Mouse (Mus musculus): ENCODE results near the gene Kcnk12.

Gene Kcnk12

DNA sequence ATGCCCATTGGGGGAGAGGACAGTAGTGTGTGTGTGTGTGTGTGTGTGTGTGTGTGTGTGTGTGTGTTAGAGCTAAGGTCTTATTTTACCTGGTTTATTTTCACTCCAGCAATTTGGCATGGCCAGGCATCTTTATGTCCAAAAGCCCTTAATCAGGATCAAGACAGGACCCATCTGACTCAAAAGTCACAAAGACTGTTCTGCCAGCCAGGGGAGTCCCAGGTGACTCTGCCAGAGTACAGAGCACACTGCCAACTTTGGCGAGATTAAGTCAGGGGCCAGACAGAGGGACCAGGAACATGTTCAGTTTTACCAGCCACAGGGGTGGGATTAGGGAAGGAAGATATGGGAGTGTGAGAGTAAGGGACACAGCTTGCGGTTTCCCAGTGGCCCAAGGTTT lies 12.9 kb downstream of the Kcnk12 start:
- no peak for DNase-seq

DNA sequence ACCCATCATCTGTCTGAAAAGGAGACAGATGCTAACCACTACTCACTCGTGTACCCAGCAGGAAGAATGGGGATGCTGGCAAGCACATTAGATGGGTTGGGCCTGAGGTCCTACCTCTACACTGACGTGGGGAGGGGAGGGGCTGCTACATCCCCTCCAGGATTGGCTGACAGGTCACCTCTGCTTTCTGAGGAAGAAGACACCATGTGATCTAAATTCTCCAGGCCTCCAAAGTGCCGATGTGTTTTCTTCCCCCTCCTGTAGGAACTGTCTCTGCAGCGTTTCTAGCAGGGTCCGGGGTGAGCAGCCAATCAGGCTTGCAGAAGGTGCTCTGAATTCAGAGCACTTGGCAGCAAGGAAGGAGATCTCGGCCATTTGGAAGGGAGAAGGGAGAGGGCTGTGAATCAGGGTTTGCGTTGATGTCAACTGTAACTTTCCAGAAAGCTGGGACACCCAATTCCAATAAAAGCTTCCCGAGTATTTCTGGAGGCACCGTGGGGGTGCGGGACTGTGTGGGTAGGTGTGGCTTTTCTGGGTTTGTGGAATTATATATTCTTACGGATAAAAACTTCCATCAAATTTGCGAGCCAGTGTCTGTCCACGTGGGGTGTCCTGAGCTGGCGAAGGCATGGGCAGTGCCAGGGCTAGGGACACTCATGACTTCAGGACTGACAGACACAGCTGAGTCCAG lies 13.5 kb downstream of the Kcnk12 start:
- DNase-seq = no peak

DNA sequence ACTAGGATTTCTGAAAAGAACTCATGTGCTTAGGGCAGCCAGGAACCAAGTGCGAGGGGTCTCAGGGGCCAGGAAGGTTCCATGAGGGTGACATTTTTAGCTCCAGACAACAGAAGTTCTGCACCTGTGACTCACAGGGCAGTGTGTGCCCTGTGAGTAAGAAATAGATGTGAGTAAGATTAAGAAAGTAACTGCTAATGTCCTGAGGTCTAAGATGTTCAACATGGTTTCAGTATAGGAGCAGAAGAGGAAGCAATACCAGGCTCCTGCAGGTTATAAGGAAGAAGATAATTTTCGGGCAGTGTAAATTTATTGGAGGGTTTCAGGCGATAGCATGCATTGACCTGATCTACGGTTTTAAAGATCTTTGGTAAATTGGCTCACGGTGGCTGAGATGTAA lies 16.6 kb downstream of the Kcnk12 start:
- DNase-seq = no peak

DNA sequence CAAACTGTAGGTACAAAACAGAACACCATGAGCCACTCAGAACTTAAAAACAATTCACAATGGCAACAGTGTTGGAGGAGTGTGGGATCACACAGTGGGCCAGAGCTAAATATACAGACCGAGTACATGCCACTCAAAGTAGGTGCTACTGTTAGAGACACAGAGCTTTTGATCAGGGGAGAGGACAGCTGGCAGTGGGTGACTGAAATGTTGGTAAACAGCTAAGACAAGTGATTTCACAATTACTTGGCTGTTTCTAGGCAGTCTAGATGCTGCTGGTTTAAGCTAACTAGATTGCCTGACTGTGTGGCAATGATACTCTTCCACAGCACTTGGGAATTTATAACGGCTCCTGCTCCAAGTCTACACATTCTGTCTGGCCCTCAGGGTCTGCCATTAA lies 17.6 kb downstream of the Kcnk12 start:
- DNase-seq = no peak

DNA sequence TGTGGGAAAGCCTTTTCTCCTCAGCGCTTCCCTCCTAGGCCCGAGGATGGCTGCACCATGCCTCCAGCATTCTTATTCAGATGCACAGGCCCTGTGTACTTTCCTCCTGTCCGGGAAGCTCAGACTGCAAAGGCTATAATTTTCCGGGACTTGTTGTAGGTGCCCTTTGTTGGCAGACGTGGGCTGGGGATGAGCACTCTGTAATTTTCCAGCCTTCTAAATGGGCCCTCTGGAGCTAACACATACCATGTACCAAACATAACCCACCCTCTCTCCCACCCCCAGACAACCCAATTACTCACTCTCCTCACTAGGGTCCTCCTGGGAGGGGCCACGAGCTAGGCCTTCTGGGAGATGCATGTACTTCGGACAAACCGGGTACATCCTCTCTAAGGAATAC lies 22.8 kb downstream of the Kcnk12 start:
- DNase-seq = no peak

DNA sequence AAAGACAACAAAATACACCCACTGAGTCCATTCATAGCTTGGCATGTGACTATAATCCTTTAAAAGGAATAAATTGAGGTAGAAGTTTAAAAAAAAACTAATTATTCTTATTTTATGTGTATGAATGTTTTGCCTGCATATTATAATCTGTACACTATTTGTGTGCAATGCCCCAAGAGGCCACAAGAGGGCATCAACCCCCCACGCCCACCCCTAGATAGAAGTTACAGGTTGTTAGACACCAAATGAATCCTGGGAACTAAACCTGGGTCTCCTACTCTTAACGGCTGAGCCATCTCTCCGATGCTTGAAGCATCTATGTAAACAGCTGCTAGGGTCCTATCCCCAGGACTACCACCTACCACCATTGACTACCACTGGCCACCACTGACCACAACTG lies 24.6 kb downstream of the Kcnk12 start:
- DNase-seq = no peak

DNA sequence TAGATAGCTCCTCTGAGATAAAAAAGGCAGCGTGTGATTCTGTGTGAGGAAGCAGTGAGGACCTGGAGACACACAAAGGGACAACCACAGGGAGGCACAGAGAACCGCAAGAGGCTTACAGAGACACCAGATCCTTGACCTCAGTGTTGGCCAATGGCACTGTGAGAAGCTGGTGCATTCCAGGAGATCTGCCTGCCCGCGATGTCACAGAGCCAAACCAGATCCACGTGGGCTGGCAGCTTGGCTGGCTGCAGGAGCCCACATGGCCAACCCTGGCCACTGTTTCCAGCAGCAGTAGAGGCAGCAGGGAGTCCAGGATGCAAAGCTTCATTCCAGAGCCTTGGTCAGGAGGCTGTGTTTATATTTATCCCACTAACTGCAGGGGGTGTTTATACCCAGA lies 27.0 kb downstream of the Kcnk12 start:
- DNase-seq = no peak

DNA sequence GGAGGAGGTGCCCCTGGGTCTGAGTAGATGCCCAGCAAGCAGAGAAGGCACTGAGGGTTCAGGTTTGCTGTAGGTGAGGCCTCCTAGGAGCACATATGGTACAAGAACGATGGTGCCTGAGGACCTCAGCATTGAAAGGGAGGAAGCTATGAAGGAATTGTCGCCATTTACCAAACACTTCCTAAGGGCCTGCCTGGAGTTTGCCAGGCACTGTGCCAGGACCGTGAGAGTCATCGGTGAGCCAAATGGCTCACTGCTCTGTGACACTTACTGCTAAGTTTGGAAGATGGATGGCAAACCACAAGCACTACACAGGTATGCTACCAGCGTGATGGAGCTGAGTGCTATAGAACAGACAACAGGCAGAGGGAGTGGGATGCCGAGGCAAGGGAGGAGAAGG lies 30.9 kb downstream of the Kcnk12 start:
- DNase-seq = no peak

DNA sequence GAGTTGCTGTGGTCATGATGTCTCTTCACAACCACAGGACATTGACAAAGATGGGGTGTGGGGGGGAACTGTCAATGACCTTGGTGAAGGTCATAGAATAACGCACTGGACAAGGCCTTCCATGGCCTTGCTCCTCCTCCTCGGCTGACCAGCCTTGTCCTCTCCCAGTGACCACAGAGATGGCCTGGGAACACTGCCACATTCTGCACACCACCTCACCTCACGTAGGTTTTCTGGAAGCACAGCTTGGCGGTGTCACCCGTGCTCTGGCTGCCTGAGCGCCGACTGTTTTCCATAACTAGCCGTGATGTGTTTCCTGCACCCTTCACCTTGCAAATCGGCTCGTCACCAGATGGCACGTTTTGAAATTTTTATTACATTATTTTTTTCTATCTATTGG lies 32.8 kb downstream of the Kcnk12 start:
- no peak for DNase-seq

DNA sequence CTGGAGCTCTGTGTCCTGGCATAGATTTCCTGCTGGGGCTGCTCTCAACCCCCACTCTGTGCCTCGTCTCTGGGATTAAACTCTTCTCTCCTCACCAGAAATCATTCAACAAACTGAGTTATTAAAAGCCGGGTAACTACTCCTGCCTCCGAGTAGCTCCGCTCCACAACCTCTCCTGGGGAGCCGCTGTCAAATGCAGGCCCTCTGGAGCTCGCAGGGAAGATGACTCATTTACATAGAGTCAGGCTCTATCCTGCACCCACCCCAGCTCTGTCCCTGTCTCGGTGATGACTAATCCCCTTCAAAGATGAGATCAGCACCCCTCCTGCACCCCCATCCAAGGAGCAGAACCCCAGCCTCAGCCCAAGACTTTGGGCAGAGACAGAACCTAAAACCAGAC lies 34.6 kb downstream of the Kcnk12 start:
- DNase-seq = no peak

DNA sequence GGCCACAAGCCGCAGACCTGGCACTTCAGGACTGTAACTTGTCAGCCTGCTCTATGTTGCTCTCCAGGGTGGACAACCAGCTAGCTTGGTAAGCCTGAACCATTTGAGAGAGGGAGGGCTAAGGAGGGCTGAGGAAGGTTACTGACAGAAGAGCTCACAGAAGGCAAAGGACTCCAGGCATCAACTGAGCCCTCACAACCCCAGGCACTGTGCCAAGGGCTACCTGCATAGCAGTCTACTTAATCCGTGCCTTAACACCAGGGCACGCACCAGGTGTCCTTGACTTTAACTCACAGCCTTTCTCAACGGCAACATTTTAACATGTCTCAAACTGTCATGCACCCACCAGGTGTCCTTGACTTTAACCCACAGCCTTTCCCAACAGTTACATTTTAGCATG lies 37.5 kb downstream of the Kcnk12 start:
- no peak for DNase-seq

DNA sequence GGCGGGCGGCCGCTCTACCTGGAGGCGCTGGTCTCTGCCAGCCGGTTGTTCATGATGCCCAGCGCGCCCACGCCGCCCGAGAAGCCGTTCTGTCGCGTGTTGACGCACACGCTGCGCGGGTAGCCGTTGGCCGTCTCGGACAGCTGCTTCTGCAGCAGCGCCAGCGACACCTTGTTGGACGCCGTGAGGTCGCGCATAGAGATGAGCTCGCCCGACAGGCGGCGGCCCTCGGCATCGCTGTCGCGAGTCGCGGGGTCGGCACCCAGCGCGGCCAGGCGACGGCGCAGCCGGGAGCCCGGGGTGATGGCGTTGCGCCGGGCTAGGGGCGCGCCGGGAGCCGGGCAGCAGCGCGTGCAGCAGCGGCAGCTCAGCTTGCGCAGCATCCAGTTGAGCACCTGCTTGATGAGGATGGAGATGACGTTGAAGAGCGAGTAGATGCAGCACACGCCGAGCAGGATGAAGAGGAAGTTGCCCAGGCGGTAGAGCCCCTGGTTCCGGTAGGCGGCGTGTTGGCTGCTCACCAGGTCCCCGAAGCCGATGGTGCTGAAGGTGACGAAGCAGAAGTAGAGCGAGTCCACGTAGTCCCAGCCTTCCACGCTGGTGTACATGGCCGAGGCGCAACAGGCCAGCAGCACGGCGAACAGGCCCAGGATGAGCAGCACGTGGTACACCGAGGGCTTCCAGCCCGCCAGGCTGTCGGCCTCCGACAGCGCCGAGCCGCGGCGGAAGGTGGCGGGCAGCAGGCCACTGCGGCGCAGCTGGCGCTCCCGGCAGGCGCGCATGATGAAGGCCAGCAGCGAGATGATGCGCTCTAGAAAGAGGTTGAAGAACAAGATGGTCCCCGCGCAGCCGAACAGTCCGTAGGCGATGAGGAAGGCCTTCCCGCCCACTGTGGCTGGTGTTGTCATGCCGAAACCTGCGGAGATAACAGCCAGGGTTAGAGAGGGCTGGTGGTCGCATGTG lies 51.6 kb downstream of the Kcnk12 start:
- DNase-seq = peak; percentile 3 to 9

DNA sequence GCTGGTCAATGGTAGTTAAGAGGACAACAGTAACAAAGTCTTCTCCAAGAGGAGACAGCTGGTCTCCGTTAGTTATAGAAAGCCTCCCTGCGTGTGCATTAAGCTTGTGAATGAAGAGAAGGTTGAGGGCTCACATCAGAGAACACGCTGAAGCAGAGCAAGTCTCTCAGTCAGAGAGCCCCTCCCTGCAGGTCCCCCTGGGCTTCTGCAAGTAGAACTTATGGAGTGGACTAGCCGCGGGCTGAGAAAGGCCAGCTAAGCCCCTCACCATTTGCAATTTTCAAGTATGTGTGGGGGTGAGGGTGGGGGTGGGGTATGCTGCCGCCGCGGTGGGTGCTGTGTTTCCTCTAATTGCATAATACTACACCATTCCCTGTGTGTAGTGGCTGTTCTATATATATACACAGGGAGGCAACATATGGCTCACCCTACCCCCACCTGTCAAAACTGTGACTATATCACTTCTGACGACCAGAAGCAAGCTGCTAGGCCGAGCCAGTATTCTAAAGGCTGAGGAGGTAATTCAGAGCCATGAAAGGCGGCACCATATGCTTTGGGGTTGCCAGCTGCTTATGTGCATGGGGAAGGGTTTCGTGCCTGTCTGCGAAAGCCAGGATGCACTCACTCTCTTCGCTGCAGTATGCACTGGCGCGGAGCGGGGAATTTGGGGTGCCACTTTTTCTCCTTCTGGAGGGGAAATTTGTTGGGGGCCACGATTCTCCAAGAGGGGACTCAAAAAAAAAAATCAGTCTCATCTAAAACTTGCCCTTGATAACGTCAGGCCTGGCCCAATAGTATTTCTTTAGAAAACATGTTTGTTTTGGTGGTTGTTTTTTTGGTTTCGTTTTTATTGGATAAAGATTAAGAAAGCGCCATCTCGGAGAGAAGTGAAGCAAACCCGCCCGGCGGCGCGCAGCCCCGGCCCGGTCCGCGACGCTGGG lies 52.5 kb downstream of the Kcnk12 start:
- DNase-seq = no peak

DNA sequence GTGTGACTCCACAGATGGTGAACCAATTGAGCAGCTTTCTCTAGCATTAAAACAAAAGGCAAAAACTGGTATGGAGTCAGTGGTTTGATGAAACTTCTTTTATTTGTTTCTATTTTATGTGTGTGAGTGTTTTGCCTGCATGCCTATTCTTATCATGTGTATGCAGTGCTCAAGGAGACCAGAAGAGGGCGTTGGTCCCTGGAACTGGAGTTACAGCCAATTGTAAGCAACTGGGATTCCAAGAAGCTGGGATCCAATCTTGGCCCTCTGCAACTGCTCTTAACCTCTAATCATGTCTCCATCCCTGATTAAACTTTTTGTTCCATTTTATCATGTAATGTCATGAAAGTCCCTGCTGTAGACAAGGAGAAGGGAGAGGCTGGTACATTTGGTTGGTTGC lies 58.0 kb downstream of the Kcnk12 start:
- DNase-seq = no peak

DNA sequence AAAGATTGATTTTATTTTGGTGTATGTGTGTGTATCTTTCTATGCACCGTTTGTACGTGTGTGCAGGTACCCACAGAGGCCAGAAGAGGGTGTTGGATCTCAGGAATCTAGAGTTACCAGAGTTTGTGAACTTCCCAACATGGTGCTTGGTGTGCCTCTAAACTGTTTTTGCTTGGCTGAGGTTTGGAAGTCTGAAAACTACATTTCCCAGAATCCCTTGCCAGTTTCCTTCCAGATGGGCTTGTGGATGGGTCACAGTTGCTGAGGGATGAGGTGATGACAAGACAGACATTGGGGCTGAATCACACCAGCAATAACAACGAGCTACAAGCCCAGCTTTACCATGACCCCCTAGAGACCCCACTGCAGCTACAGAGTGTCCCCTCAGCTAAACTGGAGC lies 60.6 kb downstream of the Kcnk12 start:
- no peak for DNase-seq

DNA sequence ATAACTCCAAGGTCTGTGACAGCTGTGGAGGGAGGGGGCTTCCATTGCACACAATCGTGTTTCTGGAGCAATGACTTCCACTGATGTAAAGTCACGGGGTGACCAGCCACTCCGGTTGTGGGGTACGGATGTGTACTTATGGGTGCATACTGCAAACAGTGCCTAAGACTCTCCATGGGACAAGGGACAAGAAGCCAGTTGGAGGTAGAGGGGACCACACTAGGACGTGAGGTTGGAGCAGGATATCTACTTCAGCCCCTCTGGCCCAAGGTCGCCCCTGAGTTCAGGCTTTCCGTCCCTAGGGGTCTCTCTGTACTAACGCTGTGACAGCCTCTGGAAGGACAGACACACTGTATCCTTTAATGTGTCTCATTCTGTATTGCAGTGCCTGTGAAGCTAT lies 63.3 kb downstream of the Kcnk12 start:
- no peak for DNase-seq

DNA sequence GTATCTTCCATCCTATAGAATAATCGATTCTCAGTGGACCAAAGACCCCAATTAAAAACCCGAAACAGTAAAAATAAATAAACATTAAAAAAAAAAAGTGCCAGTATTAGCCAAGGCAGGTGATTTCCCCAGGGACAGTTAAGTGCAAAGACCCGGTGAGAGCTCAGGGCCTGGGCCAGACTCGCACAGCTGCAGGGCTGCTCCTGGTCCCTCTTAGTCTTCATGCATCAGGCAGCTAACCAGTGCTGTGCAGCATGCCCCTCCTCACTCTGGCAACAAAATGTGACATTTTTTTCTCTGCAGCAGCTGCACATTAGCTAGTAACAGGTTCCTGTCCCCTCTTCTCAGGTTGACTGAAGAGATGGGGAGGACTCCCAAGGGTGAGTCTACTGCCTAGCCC lies 65.8 kb downstream of the Kcnk12 start:
- no peak for DNase-seq

DNA sequence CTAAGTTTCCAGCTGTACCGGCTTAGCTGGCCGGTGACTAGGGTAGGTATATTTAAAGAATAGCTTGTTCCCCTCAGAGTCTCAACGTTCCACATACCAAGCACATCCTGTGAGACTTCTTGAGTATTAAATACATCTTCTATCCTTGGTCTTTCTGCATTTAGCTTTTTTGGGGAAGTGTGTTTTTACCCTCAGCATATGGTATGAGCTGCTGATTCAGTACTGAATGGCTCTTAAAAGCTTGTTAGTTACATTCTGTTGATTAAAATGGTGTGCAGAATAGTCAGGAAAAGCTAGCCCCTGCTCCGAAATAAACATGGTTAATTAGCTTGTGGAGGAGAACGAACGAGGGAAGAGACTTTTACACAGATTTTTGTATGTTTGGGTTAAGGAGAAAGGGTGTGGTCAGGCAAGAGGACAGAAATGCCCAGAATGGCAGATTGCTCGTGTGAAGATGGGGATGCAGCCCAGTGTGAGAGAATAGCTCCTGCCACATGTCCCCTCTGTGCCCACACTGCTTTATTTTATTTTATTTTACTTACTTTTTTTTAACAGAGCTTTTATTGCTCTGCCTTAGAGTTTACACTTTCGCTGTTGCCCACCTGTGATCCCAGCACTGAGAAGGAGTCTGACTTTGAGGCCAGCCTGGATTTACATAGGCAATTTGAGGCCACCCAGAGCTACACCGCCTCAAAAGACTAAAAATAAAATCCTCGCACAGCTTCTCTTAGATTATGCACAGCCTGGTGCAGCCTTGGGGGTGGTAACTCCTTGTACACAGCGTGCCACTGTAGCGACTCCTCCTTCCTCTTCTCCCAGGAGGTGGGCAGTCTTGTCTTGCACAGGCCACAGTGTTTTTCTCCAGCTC lies 71.1 kb downstream of the Kcnk12 start:
- no peak for DNase-seq

DNA sequence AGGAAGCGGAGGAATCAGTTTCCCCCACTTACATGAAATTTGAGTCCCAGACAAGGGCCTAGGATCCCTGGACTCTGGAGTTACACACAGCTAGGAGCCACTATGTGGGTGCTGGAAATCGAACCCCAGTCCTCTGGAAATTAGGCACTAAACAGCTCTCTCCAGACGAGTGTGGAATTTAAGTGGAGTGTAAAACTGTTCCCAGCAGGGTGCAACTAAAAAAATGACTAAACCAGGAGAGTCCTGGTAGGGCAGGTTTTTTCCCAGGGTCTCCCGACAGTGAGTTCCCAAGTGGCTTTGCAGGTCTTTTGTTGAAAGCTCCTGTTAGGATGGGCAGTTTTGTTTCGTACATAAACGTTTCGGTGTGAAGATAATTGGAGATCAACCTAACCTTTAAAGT lies 73.1 kb downstream of the Kcnk12 start:
- DNase-seq = no peak

DNA sequence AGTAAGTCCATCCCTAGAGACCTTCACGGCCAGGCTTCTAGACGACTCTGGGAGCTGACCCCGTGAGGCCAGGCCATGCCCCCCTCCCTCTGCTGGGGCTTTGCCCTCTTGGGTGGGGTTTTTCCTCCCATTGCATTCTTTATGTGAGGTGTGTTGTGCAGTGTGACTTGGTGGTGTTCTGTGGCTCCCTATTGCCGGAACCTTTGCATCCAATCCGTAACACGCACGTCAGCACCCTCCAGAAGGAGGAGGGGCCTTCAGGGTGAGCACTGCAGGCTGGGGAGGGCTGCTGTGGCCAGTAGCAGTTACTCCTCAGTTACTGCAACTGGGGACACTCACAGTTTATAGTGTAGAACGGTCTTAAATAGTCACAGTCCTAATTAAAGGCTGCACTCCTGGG lies 97.7 kb downstream of the Kcnk12 start:
- no peak for DNase-seq

DNA sequence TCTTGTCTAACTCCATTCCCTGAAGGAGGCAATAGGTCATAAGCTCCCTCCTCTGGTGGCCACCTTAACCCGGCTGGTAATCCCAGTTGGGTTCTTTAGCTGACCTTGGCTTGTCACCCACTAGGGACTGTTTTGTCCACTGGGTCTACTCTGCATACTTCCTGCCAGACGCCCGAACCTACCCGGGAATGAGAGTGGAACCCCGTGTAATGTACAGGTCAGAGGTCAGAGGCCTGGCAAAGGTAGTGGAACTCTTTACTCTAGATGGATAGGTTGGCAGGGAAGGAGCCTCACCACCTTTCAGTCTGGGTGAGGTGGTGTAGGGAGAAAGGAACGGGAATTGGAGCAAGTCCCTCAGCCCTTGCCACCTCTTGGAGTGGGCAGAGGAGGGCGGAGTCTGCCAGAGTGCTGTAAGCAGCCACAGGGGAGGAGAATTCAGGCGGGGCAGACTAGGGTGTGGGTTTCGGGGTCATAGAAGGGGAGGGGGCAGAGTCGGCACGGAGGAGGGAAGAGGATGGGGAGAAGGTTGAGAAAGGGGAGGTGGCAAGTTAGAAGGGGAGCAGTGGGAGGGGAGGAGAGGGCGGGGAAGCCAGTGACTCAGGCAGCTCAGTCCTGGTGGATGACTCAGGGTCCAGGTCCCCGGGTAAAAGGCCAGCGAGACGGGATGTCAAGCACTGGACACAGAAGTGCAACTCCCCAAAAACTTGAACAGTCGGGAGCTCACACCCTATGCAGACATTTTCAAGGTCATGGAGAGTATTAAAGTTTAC lies 98.6 kb downstream of the Kcnk12 start:
- DNase-seq = peak in 1 of 2 experiments; percentile 2

All from lung, adult 18-20 months (tissue).